Mouse (Mus musculus): ENCODE results near the gene Tmem108.
A peak's percentile ranks its signal among the peaks of the same experiment; 100 is the strongest.

Gene Tmem108

DNA sequence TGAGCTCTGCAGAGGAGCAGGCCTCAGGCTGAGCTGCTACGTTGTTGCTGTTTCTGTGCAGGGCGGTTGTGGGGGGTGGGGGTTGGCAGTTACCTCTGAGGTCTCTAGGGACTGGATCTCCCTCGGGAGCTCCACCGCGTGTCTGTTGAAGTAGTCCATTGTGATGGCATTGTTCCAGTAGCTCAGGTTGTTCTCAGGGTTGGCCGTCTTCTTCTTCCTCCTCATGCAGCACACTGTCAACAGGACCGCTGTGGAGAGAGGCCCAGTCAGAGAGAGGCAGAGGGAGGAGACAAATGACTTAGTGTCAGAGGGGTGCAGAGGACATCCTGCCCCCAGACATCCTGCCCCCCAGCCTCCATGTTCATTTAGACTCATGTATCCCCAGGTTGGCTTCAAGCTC lies 272.5 kb downstream of the Tmem108 start:
- no peak for DNase-seq

GRCm38 (mm10) chr9:103486262-103486661 lies 275.4 kb downstream of the Tmem108 start:
- no peak for DNase-seq

- peak; percentile 52 to 62 for DNase-seq
Measured at GRCm38 (mm10) chr9:103485606-103486005, 276.0 kb downstream of the Tmem108 start.

GRCm38 (mm10) chr9:103480603-103481220 lies 280.9 kb downstream of the Tmem108 start:
- peak; percentile 74 to 83 for DNase-seq

GRCm38 (mm10) chr9:103480044-103480576 lies 281.5 kb downstream of the Tmem108 start, which contains the start of gene Bfsp2:
Gene Bfsp2 (minus strand): TSS chr9:103480420.
- DNase-seq: no peak

- DNase-seq: no peak
Measured at GRCm38 (mm10) chr9:103475414-103475813, 286.2 kb downstream of the Tmem108 start.

GRCm38 (mm10) chr9:103473915-103474688 lies 287.5 kb downstream of the Tmem108 start:
- peak; percentile 55 to 60 for DNase-seq

- no peak for DNase-seq
Measured at GRCm38 (mm10) chr9:103471784-103472183, 289.9 kb downstream of the Tmem108 start.

GRCm38 (mm10) chr9:103469516-103469915 lies 292.1 kb downstream of the Tmem108 start:
- peak; percentile 56 to 57 for DNase-seq

- DNase-seq: no peak
Measured at GRCm38 (mm10) chr9:103468911-103469310, 292.7 kb downstream of the Tmem108 start.

DNA sequence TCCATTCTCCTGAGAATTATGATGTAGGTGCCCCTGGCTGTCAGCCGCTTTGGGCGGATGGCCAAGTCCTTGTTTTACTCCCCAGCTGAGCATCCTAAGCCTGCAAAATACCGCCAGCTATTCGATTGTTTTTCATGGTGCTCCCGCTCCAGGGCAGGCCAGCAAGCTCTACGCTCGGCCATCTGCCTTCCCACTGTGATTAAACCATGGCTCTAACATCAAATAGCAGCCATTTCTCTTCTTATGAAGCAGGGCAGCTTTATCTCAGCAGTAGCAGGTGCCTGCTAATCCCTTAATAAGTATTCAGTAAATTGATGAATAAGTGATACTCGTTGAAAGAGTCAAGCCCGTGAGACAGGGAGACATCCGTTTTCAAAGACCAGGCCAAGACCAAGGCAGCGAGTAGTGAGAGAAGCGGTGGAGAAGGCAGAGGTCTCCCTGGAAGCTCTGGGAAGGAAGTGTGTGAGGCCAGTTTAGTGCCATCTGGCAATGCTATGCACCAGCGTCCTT lies 295.9 kb downstream of the Tmem108 start:
- DNase-seq: no peak

GRCm38 (mm10) chr9:103465293-103465692 lies 296.3 kb downstream of the Tmem108 start:
- DNase-seq: no peak

- DNase-seq: no peak
Measured at GRCm38 (mm10) chr9:103463833-103464232, 297.8 kb downstream of the Tmem108 start.

- DNase-seq: no peak
Measured at GRCm38 (mm10) chr9:103459839-103460238, 301.8 kb downstream of the Tmem108 start.

DNA sequence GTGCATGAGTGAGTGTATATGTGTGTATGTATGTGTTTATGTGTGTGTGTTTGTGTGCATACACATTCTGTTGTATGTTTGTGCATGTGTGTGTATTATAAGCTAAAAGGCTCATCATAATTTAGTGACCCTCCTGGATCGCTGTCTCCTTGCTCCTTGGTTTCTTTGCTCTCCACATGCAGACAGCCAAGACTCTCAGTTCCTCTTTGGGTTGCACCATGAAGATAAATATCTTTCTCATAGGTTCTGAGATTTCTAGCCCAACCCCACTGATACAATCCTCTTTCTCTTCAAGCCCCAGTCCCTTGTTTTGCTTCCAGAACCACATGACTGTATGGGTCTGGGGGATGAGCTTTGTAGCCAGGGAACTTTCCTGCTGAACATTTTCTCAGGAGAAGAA lies 302.3 kb downstream of the Tmem108 start:
- DNase-seq: no peak

DNA sequence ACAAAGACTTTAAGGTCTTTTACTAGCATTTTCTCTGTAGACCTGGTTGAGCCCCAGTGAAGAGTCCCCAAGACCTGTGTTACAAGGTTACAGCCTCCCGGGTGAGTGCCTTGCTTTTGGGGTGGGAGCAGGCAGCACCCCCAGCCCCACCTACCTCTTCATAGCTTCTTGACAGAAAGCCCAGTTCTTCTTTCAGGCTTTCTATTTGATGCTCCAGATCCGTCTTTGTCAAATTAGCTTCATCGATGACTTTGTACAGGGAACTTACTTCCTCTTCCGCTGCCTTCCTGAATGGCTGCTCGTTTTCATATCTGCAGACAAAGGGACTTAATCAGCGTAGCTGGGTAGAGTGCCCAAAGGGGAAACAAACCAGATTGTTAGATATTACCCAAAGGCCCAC lies 312.0 kb downstream of the Tmem108 start:
- DNase-seq: no peak

DNA sequence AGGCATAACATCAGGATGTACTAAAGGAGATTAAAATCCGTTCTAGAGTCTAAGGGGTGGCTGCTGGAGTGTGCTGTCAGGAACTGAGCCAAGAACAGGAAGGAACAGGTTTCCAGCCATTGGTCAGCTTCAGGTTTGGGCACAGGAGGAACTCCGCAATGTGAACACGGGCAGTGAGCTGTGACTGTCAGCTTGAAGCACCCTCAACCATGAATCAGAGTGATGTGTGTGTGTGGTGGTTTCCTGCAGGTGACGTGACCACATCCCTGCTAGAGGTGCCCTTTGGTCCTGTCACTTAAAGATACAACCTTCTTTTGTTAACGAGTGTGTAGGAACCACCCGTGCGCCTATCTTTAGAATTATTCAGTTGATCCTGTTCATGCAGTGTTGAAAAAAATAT lies 312.5 kb downstream of the Tmem108 start:
- DNase-seq: peak; percentile 26 to 27

DNA sequence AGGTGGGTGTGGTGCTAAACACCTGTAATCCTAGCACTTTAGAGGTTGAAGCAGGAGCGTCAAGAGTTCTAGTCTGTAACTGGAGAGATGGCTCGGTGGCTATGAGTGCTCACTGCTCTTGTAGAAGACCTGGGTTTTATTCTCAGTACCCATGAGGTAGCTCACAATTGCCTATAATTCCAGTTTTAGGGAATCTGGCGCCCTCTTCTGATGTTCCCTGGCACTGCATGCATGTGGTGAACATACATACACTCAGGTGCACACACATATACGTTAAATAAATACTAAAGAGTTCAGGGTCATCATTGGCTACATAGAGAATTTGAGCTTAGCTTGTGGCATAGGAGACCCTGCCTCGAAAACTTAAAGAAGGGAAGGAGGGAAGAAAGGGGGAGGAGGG lies 317.0 kb downstream of the Tmem108 start:
- DNase-seq: no peak

DNA sequence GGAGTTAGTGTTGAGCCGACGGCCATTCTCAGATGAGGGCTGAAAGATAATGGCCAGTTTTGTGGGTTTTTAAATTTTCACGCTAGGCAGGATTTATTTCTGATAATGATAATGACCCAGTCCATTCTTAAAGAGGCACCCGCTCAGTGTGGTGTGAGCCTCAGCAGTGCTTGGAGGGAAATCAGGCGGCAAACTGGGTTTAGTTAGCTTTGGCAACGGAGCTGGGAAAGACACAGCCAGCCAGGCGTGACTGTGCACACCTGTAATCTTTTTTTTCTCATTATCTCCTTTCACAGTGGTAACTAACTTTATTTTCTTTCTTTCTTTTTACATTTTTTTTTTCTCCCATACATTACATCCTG lies 317.8 kb downstream of the Tmem108 start:
- DNase-seq: peak in 1 of 2 experiments; percentile 19

DNA sequence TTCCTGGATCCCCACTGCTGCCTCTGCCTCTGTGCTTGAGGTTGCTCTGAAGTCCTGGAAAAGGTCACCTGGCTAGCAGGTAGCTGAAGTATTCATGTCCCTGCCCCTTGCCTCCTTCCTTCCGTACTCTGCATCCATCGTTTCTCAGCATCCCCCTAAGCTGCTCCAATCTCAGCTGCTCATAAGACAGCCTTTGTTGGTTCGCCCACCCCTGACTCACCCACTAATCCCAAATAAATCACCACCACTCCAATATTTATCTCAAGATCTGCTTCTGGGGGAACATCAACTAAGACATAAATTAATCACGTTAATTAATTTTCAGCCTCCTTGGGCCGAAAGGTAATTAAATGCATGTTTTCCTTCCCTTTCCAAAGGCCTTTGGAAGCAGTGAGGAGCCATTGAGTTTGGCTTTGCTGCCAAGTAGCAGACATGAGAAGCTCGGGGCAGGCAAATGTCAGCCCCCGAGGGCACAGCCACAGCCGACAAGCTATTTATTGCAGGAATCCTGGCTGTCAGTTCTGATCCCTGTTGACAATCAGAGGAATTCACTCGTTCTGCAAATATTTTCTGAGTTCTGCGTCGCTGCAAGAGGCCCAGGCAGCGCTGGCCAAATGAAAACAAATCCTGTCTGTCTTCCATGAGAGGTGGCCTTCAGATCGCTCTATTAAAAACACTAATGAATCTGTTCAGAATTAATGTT lies 318.4 kb downstream of the Tmem108 start:
- DNase-seq: peak; percentile 38 to 45

DNA sequence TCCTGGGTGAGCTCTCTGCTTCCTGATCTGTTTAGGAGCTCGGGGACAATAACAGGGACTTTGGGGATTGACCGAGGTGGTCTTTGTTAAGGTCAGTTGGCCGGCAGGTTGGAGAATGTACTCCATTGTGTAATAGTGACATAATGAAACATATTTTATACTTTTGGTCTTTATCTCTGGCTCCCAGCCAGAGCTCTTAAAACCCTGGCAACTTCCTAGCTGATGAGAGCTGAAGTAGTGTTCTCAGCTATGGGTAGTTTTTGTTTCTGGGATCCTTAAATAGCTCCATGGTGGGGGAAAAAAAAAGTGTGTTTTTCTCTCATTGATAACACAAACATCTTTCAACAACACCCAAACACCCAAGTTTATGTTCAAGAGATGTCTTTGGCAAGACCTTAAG lies 321.0 kb downstream of the Tmem108 start:
- peak in 1 of 2 experiments; percentile 28 for DNase-seq

GRCm38 (mm10) chr9:103437104-103437503 lies 324.5 kb downstream of the Tmem108 start:
- DNase-seq: peak in 1 of 2 experiments; percentile 11

DNA sequence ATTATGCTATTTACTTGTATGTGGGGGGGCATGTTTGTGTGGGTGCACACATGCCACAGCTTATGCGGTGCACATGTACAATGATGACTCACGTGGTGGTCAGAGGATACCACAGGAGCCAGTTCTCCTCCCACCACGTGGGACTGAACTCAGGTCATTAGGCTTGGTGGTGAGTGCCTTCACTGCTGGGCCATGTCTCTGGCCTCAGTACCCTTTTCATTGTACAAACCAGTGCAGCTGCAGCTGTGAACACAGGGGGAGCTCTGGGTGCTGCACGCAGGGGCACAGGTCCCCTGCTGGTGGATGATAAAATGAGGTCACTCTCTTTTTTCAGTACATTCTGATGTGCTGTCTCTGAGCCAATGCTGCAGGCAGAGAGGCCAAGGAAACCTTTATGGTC lies 327.5 kb downstream of the Tmem108 start:
- DNase-seq: peak; percentile 25 to 34

All from kidney, postnatal 4 days (tissue).